Mouse (Mus musculus) brain, embryonic 18.5 days (tissue): Measurements from ENCODE around the gene H2-Oa.
"Not testable (repeated sequence)": the region's sequence is repeated elsewhere in the genome, so short reads cannot be mapped to it uniquely, and the experiment has no call there.

ENCODE experiments used
- DNase-seq: peaks from one replicate; pipeline ENCODE4 v3.0.0-alpha.2; 2012; ENCODE audit warnings: low read depth, low spot score

Gene H2-Oa

DNA sequence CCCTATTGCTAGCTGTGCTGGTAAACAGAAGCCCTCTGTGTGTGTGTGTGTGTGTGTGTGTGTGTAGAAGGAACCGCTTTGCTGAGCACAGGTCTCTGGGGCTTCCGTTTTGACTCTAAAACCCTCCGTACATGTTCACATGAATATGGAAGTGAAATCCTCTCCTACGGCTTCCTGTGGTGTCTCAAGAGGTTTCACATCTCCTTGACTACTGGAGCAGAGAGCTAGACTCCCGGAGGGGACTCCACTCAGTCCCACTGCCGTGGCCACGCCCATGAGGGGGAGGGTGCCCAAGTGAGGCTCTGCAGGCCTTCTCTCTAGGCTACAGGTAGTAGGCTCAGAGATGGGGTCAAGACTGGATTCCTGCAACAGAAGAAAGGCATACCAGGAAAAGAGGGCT lies 50.9 kb downstream of the H2-Oa start, which contains the start of gene H2-DMb2:
Gene H2-DMb2 (plus strand): TSS at position 275 of the 400 bp plus-strand sequence.
- DNase-seq = no peak

DNA sequence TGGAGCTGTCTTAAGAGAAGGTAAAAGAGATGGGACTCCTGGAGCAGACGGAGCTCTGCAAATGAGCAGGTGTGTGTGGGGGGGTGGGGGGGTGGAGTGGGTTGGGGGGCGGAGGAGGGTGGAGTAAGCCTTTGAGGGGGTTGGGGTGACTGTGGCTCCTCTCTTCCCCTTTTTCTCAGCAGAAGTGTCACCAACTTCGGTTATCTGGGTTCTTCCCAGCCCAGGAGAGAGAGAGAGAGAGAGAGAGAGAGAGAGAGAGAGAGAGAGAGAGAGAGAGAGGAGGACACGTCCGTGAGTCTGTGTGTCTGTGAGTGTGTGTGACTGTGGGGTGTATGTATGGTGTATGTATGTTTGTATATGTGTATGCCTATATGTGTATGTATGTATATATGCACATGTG lies 51.3 kb downstream of the H2-Oa start:
- DNase-seq = no peak

DNA sequence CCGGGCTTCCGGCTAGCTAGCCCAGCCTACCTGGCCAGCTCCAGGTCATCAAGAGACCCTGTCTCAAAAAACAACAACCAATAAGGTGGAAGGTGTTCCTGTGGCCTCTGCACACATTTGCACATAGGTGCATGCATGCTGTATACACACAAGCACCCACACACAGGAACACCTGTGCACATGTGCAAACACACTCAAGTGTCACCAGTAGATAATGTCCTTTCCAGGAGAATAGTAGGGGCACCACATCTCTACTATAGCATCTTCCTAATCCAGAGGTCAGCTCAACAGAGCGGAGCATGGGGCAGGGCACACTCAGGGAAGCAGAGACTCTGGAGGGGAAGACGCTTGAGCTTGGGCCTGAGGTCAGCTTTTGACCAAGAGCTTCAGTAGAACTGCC lies 52.1 kb downstream of the H2-Oa start:
- DNase-seq = not testable (repeated sequence)
